Mouse (Mus musculus) cortical plate, adult 2 months (tissue): Measurements from ENCODE around the gene Ap1s3.

Experiments used
- CTCF ChIP-seq: fragments of 200-500 bp; IDR thresholded peaks from 2 replicates; pipeline ENCODE4 v1.5.1; 2011; ENCODE audit warnings: mild to moderate bottlenecking, control low read depth, low read length; ENCODE audit not compliant: insufficient read depth; ENCODE audit errors: extremely low read depth
- POLR2A ChIP-seq: fragments of 200-500 bp; IDR thresholded peaks from 2 replicates; pipeline ENCODE4 v1.6.1; 2011; ENCODE audit warnings: mild to moderate bottlenecking, low read length, control low read depth; ENCODE audit not compliant: insufficient read depth; ENCODE audit errors: extremely low read depth

GRCm38 (mm10) chr1:79654948-79655347 lies 16.8 kb downstream of the Ap1s3 start:
- TF ChIP-seq POLR2A (no peak), CTCF (no peak)
